Mouse (Mus musculus): ENCODE data around the gene Stt3a.

GRCm38 (mm10) chr9:36796224-36796623 is 28.7 kb upstream of the Stt3a start:
- no peak for TF ChIP-seq CTCF (IDR thresholded peaks at IDR 0.05; ENCODE audit: low read depth)
- no peak for TF ChIP-seq EP300 (optimal IDR thresholded peaks at IDR 0.05)
